ENCODE assay signal across 8 mouse cellular contexts in the genomic region with DNA sequence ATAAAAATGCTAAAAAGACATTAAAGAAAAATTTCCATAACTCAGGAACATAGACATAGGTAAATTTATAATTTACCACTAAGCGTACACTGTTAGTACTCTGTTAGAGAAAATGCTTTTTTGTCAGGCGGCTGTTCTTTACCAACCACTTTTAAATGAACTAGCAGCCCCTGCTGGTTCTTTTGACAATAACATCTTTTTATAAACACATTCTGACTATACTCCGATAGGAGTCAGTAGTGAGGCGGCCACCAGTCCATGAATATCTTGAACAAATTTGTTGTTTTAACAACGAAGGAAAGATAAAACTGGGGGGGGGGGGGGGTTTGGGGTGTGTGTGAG. TPM values are rescaled to one million over a fixed set of nuclear protein-coding genes. Genes with fewer than 3 reads are reported as not detected.
DNase-seq lines count a peak whose midpoint lies in the region; ATAC-seq lines count a peak whose summit lies in the region.

No protein-coding gene starts in this region.

- peak; percentile 58 to 89 for DNase-seq in frontal cortex, adult 2 months (ENCODE audit: extremely low spot score in 1 of 2, low spot score in 1 of 2)
- DNase-seq in 416B (ENCODE audit: low read depth), result peak; percentile 93
- peak; percentile 42 for DNase-seq in adrenal gland, postnatal 14 days
- DNase-seq in fibroblast of lung, adult 2 months (ENCODE audit: low read depth), result peak; percentile 64
- peak; percentile 57 to 70 for DNase-seq in layer of hippocampus, adult 8-10 months (ENCODE audit: low spot score in 2 of 2)
- DNase-seq in lung, postnatal 25 days (ENCODE audit: low spot score), result peak; percentile 83
- peak; percentile 82 for DNase-seq in thymus, postnatal 0 days (ENCODE audit: low spot score)

- ATAC-seq in frontal cortex, adult (ENCODE audit: low TSS enrichment), result no peak

RNA-seq across cellular contexts. Expression of a gene that starts 3.7 kb away (rescaled TPM):
- 38.2 and 45.4 TPM in 2 replicates for polyA plus RNA-seq in frontal cortex, adult 2 months (2012; rRNA removed)
- total RNA-seq in adrenal gland, postnatal 14 days (2021), result 39.1 and 45.4 TPM in 2 replicates
- total RNA-seq in layer of hippocampus, adult 8-10 months (2022), result 10 to 100 TPM; 47.0 to 54.0 (median 50.5) TPM
- polyA plus RNA-seq in thymus, postnatal 0 days (2015; fragmentation: Nextera tagmentation; extraction: Ambion mirVana), result 84.3 and 93.2 TPM in 2 replicates

RNA-seq across cellular contexts. Expression of a gene that starts 11.3 kb away (rescaled TPM):
- polyA plus RNA-seq in frontal cortex, adult 2 months (2012; rRNA removed), result 46.3 and 48.8 TPM in 2 replicates
- total RNA-seq in adrenal gland, postnatal 14 days (2021), result 111 and 117 TPM in 2 replicates
- 10 to 100 TPM; 38.7 to 56.0 (median 49.2) TPM for total RNA-seq in layer of hippocampus, adult 8-10 months (2022)
- polyA plus RNA-seq in thymus, postnatal 0 days (2015; fragmentation: Nextera tagmentation; extraction: Ambion mirVana), result 93.8 and 123 TPM in 2 replicates

RNA-seq across cellular contexts. Expression of a gene that starts 11.6 kb away (rescaled TPM):
- polyA plus RNA-seq in frontal cortex, adult 2 months (2012; rRNA removed), result 0.27 and 0.50 TPM in 2 replicates
- 1.2 TPM in 1 of 2 replicates, not detected in the other for total RNA-seq in adrenal gland, postnatal 14 days (2021)
- 1 to 10 TPM in 1 of 4 experiments, under 1 TPM in 1, not detected in 2; 0.98 to 1.9 TPM for total RNA-seq in layer of hippocampus, adult 8-10 months (2022)
- 2.4 and 2.9 TPM in 2 replicates for polyA plus RNA-seq in thymus, postnatal 0 days (2015; fragmentation: Nextera tagmentation; extraction: Ambion mirVana)

Comparison
In these comparisons a context has a peak if more than half of its experiments do, and no peak if none do; other contexts are left out.
1. DNase-seq: peak in every context shown above with its lines; median percentile 93 in 416B; 83 in lung, postnatal 25 days; 82 in thymus, postnatal 0 days; 74 in frontal cortex, adult 2 months; 64 in fibroblast of lung, adult 2 months; 64 in layer of hippocampus, adult 8-10 months; 42 in adrenal gland, postnatal 14 days.